Mouse (Mus musculus) liver, postnatal 0 days (tissue): ENCODE data around the gene Smco4.

Source experiments
- CTCF ChIP-seq: sonication (generic); IDR thresholded peaks from 2 replicates; pipeline ENCODE4 v1.5.1; 2016; ENCODE audit warnings: antibody characterized with exemption, low read depth
- EP300 ChIP-seq: IDR thresholded peaks from 2 replicates; pipeline ENCODE4 v1.6.1; 2016; ENCODE audit warnings: antibody characterized with exemption, low read depth, mild to moderate bottlenecking

GRCm38 (mm10) chr9:15512918-15513317, 19.7 kb downstream of the Smco4 start:
- TF ChIP-seq CTCF, result no peak
- no peak for TF ChIP-seq EP300
